Mouse (Mus musculus) kidney, adult 10 weeks (tissue): ENCODE data around the gene Bnip1. TPM values are rescaled to one million over a fixed set of nuclear protein-coding genes. Genes with fewer than 3 reads are reported as not detected.

Source experiments
- polyA plus RNA-seq: library from polyadenylated mRNA; stranded (reverse); fragments of 350-450 nt; fragmentation: Illumina TruSeq; extraction: RNeasy Lipid Tissue Mini Kit (QIAGEN cat#74804); gene quantifications from one replicate; pipeline ENCODE4 v1.2.3, GENCODE M21; 2014; ENCODE audit warnings: low read depth, low replicate concordance

Gene Bnip1
- polyA plus RNA-seq: 14.7 TPM

DNA sequence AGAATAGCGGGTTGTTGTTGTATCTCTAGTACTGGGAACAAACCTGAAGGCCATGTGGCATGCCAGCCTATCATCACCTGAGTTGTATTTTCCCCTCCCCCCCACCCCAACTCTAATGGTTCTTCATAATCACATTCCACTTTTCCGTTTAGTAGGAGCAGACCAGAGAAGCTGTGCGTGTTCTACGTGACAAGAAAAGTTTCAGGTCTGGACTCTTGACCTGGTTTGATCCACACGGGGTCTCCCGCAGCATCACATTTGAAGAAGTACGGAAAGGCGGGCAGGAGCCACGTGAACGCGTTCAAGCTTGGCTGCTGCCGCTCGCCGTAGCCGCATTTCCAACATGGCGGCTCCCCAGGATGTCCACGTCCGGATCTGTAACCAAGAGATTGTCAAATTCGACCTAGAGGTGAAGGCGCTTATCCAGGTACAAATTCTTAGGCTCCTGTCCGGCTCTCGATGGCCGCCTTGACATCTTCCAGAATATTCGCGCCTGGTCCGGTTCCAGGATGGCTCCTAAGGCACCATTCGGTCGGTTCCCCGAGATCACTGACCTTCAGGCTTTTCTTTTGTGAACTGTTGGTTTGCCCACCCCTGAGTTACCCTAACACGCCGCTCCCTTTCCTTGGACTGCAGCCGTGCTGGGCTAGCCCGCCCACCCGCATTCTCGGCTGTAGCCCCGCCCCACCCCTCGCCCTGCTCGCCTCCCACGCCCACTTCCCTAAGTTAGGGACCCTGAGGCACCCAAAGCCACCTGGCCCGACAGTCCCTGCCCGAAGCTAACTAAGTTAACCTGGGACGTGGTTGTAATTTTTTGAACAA is at the start of gene Bnip1:
TSS of gene Bnip1 (plus strand) at position 317 of the 822 bp plus-strand sequence.

Other genes with a start within 250 kb of the Bnip1 start
- 35.4 TPM for gene Ergic1, start 219.6 kb upstream of the Bnip1 start, polyA plus RNA-seq
- 47.3 TPM for gene Dusp1, start 218.9 kb upstream of the Bnip1 start, polyA plus RNA-seq
- 96.6 TPM for gene Atp6v0e, start 117.8 kb upstream of the Bnip1 start, polyA plus RNA-seq
- gene Crebrf, start 65.4 kb upstream of the Bnip1 start, polyA plus RNA-seq: 89.5 TPM
- not detected for gene Nkx2-5, start 63.9 kb downstream of the Bnip1 start, polyA plus RNA-seq
- not detected for gene Kifc5b, start 136.0 kb downstream of the Bnip1 start, polyA plus RNA-seq
- 1.3 TPM for gene Phf1, start 152.0 kb downstream of the Bnip1 start, polyA plus RNA-seq
- 14.8 TPM for gene Cuta, start 158.5 kb downstream of the Bnip1 start, polyA plus RNA-seq
- 0.57 TPM for gene Syngap1, start 160.2 kb downstream of the Bnip1 start, polyA plus RNA-seq
- gene Zbtb9, start 192.1 kb downstream of the Bnip1 start, polyA plus RNA-seq: 10.8 TPM
- 0.36 TPM for gene Bak1, start 247.9 kb downstream of the Bnip1 start, polyA plus RNA-seq